9 mouse cellular contexts compared by ENCODE assay signal in the genomic region with DNA sequence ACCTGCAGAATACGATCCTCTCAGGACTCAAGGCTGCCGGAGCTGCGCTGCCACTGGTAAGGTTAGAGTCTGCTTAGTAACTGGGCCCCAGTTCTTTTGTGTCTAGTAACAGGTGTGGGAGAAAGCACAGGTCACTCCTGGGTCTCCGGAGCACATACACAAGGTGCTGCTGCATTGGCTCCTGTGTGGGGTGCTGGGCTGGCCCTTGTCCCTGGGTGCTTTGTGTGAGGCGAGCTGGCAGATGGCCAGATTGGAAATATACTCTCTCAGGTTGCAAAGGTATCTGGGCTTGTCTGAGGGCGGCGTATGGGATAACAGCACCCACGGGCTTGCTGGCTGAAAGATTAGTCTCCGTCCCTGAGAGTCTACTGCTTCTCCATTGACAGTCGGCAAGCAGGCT. TPM values are rescaled to one million over a fixed set of nuclear protein-coding genes. Genes with fewer than 3 reads are reported as not detected.
DNase-seq lines count a peak whose midpoint lies in the region; ATAC-seq and TF ChIP-seq lines count a peak whose summit lies in the region.
"Had no signal": no experiment of that assay in that cellular context is flagged by ENCODE, and none has a peak within 500 bp of the region (broad histone marks: within the 10 kb centered on the region; RNA-seq: fewer than 3 reads in every experiment).

No protein-coding gene starts in this region.

- no peak overlapping the region for H3K27ac ChIP-seq in lung, embryonic 14.5 days (ENCODE audit: low read depth)
- peak overlapping the region; percentile 55 for H3K27ac ChIP-seq in kidney, adult 2 months (ENCODE audit: insufficient read depth, low read depth, low read length)
- H3K27ac ChIP-seq in stomach, embryonic 16.5 days (ENCODE audit: low read length): peak overlapping the region; percentile 28; the same call in 1 of the 2 replicates

- DNase-seq in cerebellum, postnatal 4 days (ENCODE audit: low spot score in 2 of 2): no peak
- DNase-seq in lung, embryonic 14.5 days: peak; percentile 12
- DNase-seq in lung, postnatal 25 days (ENCODE audit: low spot score): no peak
- DNase-seq in kidney, adult 2 months: peak; percentile 70
- DNase-seq in spleen, postnatal 36 days (ENCODE audit: low spot score in 2 of 2): no peak
- DNase-seq in adrenal gland, postnatal 10 days: no peak

- WGBS in lung, embryonic 14.5 days: 70% methylated on average over 10 of the region's 10 CpGs
- WGBS in kidney, adult 2 months: 41% methylated on average over 10 of the region's 10 CpGs
- WGBS in stomach, embryonic 16.5 days: 53% methylated on average over 10 of the region's 10 CpGs

- no peak for TF ChIP-seq CTCF in lung, embryonic 14.5 days (IDR thresholded peaks at IDR 0.05; ENCODE audit: low read depth)
- no peak for TF ChIP-seq CTCF in kidney, adult 2 months (conservative IDR thresholded peaks at IDR 0.05; ENCODE audit: insufficient read depth, insufficient read length, low read depth, low read length)

- H3K4me2 ChIP-seq in lung, embryonic 14.5 days: no peak overlapping the region
- H3K4me2 ChIP-seq in stomach, embryonic 16.5 days (ENCODE audit: low read depth, low read length): no peak overlapping the region

- no peaks in the 10 kb centered on the region for H3K36me3 ChIP-seq in lung, embryonic 14.5 days (ENCODE audit: insufficient read depth)
- H3K36me3 ChIP-seq in kidney, adult 2 months (ENCODE audit: control insufficient read depth, insufficient read depth, low read length): no peaks in the 10 kb centered on the region
- H3K36me3 ChIP-seq in stomach, embryonic 16.5 days (ENCODE audit: control insufficient read depth, insufficient read depth, low read length): no peaks in the 10 kb centered on the region

- H3K9ac ChIP-seq in lung, embryonic 14.5 days: no peak overlapping the region
- H3K9ac ChIP-seq in stomach, embryonic 16.5 days (ENCODE audit: low read length): no peak overlapping the region

- H3K4me1 ChIP-seq in lung, embryonic 14.5 days (ENCODE audit: insufficient read depth): no peaks in the 10 kb centered on the region
- H3K4me1 ChIP-seq in kidney, adult 2 months (ENCODE audit: control insufficient read depth, insufficient read depth, low read length): peaks cover 51% of the 10 kb centered on the region
- H3K4me1 ChIP-seq in stomach, embryonic 16.5 days (ENCODE audit: control insufficient read depth, insufficient read depth, low read length): 0 out of 2 replicates have a peak, but pooled peaks cover 8% of the 10 kb centered on the region

- no peak overlapping the region for H3K4me3 ChIP-seq in lung, embryonic 14.5 days (ENCODE audit: low read depth, low read length)
- no peak overlapping the region for H3K4me3 ChIP-seq in kidney, adult 2 months (ENCODE audit: insufficient read depth, low read depth, low read length)
- no peak overlapping the region for H3K4me3 ChIP-seq in stomach, embryonic 16.5 days (replicated peaks; ENCODE audit: low read length)
- H3K4me3 ChIP-seq: erythroblast, embryonic 14.5 days had no signal

- no peak for TF ChIP-seq POLR2A in kidney, adult 2 months (IDR thresholded peaks at IDR 0.05; ENCODE audit: low read depth, low read length)

- no peaks in the 10 kb centered on the region for H3K27me3 ChIP-seq in lung, embryonic 14.5 days (ENCODE audit: insufficient read depth, low read length)
- H3K27me3 ChIP-seq in kidney, adult 2 months (replicated peaks; ENCODE audit: control insufficient read depth, insufficient read depth, low read length): no peaks in the 10 kb centered on the region
- H3K27me3 ChIP-seq in stomach, embryonic 16.5 days (ENCODE audit: control insufficient read depth, insufficient read depth, low read length): no peaks in the 10 kb centered on the region

- H3K9me3 ChIP-seq in lung, embryonic 14.5 days (ENCODE audit: low read depth, low read length): no peaks in the 10 kb centered on the region
- H3K9me3 ChIP-seq in stomach, embryonic 16.5 days (replicated peaks; ENCODE audit: control insufficient read depth, low read length): no peaks in the 10 kb centered on the region

- 0 out of 2 replicates have a peak, but pooled peaks have one; percentile 61 for ATAC-seq in cerebellum, adult (ENCODE audit: insufficient number of reproducible peaks, low FRiP score, low TSS enrichment)
- ATAC-seq in lung, embryonic 14.5 days (ENCODE audit: insufficient read depth): peak; percentile 35; the same call in 1 of the 2 replicates
- peak; percentile 90 for ATAC-seq in stomach, embryonic 16.5 days (ENCODE audit: insufficient read depth, low FRiP score)

RNA-seq across cellular contexts. Expression of gene Myo6, which starts 27.5 kb away (rescaled TPM):
- polyA plus RNA-seq in lung, embryonic 14.5 days (2014; fragmentation: Nextera tagmentation; extraction: Ambion mirVana): 32.2 TPM in 2 replicates
- 75.7 and 76.4 TPM in 2 replicates for polyA plus RNA-seq in kidney, adult 2 months (2012; rRNA removed)
- polyA plus RNA-seq in stomach, embryonic 16.5 days (2015; fragmentation: Nextera tagmentation; extraction: Ambion mirVana): 47.0 and 47.6 TPM in 2 replicates
- 10 to 100 TPM; 25.1 to 32.3 TPM for total RNA-seq in adrenal gland, postnatal 10 days (2021)

Comparison
In these comparisons a context has a peak if more than half of its experiments do, and no peak if none do; other contexts are left out.
1. DNase-seq: peak in lung, embryonic 14.5 days (single experiment) and kidney, adult 2 months (single experiment); none in cerebellum, postnatal 4 days (0 of 2), lung, postnatal 25 days (single experiment), spleen, postnatal 36 days (0 of 2) and adrenal gland, postnatal 10 days (single experiment).
2. ATAC-seq: peak in every context shown above with its lines; median percentile 90 in stomach, embryonic 16.5 days; 61 in cerebellum, adult; 35 in lung, embryonic 14.5 days.